In genomic region chr14:7748944-7749763, GRCm38 (mm10) we compare ENCODE assay signal across 9 mouse cellular contexts. TPM values are rescaled to one million over a fixed set of nuclear protein-coding genes. Genes with fewer than 3 reads are reported as not detected.
DNase-seq lines count a peak whose midpoint lies in the region; ATAC-seq lines count a peak whose summit lies in the region.
"Had no signal": no experiment of that assay in that cellular context is flagged by ENCODE, and none has a peak within 500 bp of the region (broad histone marks: within the 10 kb centered on the region; RNA-seq: fewer than 3 reads in every experiment).

No protein-coding gene starts in this region.

- no peaks in the 10 kb centered on the region for H3K27me3 ChIP-seq in intestine, embryonic 15.5 days (replicated peaks)
- H3K27me3 ChIP-seq in limb, embryonic 11.5 days (ENCODE audit: control insufficient read depth, insufficient read depth, low read length) = no peaks in the 10 kb centered on the region
- no peaks in the 10 kb centered on the region for H3K27me3 ChIP-seq in midbrain, embryonic 15.5 days (replicated peaks)

- peak; percentile 45 for DNase-seq in urinary bladder, postnatal 25 days (ENCODE audit: low spot score)
- no peak for DNase-seq in urinary bladder, postnatal 4 days (ENCODE audit: low spot score in 2 of 2)
- peak; percentile 7 for DNase-seq in cerebellum, adult 9-11 months
- DNase-seq in frontal cortex, postnatal 36 days (ENCODE audit: low spot score in 2 of 2) = peak; percentile 42 to 56
- DNase-seq in limb, embryonic 11.5 days (ENCODE audit: low spot score) = peak; percentile 88
- peak; percentile 14 to 21 for DNase-seq in thymus, postnatal 36 days

- no peaks in the 10 kb centered on the region for H3K36me3 ChIP-seq in intestine, embryonic 15.5 days
- H3K36me3 ChIP-seq in limb, embryonic 11.5 days (ENCODE audit: control insufficient read depth, insufficient read depth, low read length) = no peaks in the 10 kb centered on the region
- no peaks in the 10 kb centered on the region for H3K36me3 ChIP-seq in midbrain, embryonic 15.5 days (replicated peaks)

- no peak overlapping the region for H3K4me3 ChIP-seq in intestine, embryonic 15.5 days (replicated peaks)
- H3K4me3 ChIP-seq in limb, embryonic 11.5 days (ENCODE audit: low read depth, low read length) = no peak overlapping the region
- H3K4me3 ChIP-seq in midbrain, embryonic 15.5 days = peak overlapping the region; percentile 23

- no peak overlapping the region for H3K27ac ChIP-seq in intestine, embryonic 15.5 days
- H3K27ac ChIP-seq in limb, embryonic 11.5 days (replicated peaks; ENCODE audit: low read depth, low read length) = no peak overlapping the region
- H3K27ac ChIP-seq in midbrain, embryonic 15.5 days = peak overlapping the region; percentile 82

- H3K9me3 ChIP-seq in intestine, embryonic 15.5 days = no peaks in the 10 kb centered on the region
- no peaks in the 10 kb centered on the region for H3K9me3 ChIP-seq in limb, embryonic 11.5 days (ENCODE audit: control insufficient read depth, low read length)
- H3K9me3 ChIP-seq in midbrain, embryonic 15.5 days = no peaks in the 10 kb centered on the region

- peak overlapping the region; percentile 49 for H3K4me2 ChIP-seq in intestine, embryonic 15.5 days (replicated peaks)
- peak overlapping the region; percentile 29; the same call in 1 of the 2 replicates for H3K4me2 ChIP-seq in limb, embryonic 11.5 days (ENCODE audit: low read depth, severe bottlenecking)
- H3K4me2 ChIP-seq in midbrain, embryonic 15.5 days = peak overlapping the region; percentile 43

- 29% methylated on average over 11 of the region's 11 CpGs for WGBS in intestine, embryonic 15.5 days
- WGBS in limb, embryonic 11.5 days = 42% methylated on average over 11 of the region's 11 CpGs
- 23% methylated on average over 11 of the region's 11 CpGs for WGBS in midbrain, embryonic 15.5 days

- H3K4me1 ChIP-seq in intestine, embryonic 15.5 days (replicated peaks) = 0 out of 2 replicates have a peak, but pooled peaks cover 2% of the 10 kb centered on the region
- no peaks in the 10 kb centered on the region for H3K4me1 ChIP-seq in limb, embryonic 11.5 days (ENCODE audit: control insufficient read depth, insufficient read depth, low read length)
- H3K4me1 ChIP-seq in midbrain, embryonic 15.5 days = 0 out of 2 replicates have a peak, but pooled peaks cover 4% of the 10 kb centered on the region

- H3K9ac ChIP-seq in intestine, embryonic 15.5 days = no peak overlapping the region
- peak overlapping the region; percentile 49 for H3K9ac ChIP-seq in limb, embryonic 11.5 days (ENCODE audit: low read length)
- H3K9ac ChIP-seq in midbrain, embryonic 15.5 days = 0 out of 2 replicates have a peak overlapping the region, but pooled peaks have one; percentile 9

- peak; percentile 75 for ATAC-seq in intestine, embryonic 15.5 days
- peak; percentile 87 for ATAC-seq in limb, embryonic 11.5 days (ENCODE audit: insufficient number of reproducible peaks, low FRiP score, low TSS enrichment, low read depth)
- peak; percentile 94 for ATAC-seq in midbrain, embryonic 15.5 days (replicated peaks)

RNA-seq across cellular contexts. Expression of gene Gm26661, which starts 42.2 kb away (rescaled TPM):
- polyA plus RNA-seq in intestine, embryonic 15.5 days (2015; fragmentation: Nextera tagmentation; extraction: Ambion mirVana) = not detected in 2 replicates
- polyA plus RNA-seq in limb, embryonic 11.5 days (2014; fragmentation: Nextera tagmentation; extraction: Ambion mirVana) = not detected in 2 replicates
- polyA plus RNA-seq in midbrain, embryonic 15.5 days (2015; fragmentation: Nextera tagmentation; extraction: Ambion mirVana) = not detected in 2 replicates
- polyA plus RNA-seq: frontal cortex, adult 2 months had no signal

Comparison
In these comparisons a context has a peak if more than half of its experiments do, and no peak if none do; other contexts are left out.
1. DNase-seq: peak in urinary bladder, postnatal 25 days (single experiment), cerebellum, adult 9-11 months (single experiment), frontal cortex, postnatal 36 days (2 of 2), limb, embryonic 11.5 days (single experiment) and thymus, postnatal 36 days (2 of 2); none in urinary bladder, postnatal 4 days (0 of 2).
2. Peak in every context shown above with its lines, with median percentiles within 50 percentile points of each other: ATAC-seq and H3K4me2 ChIP-seq.